Mouse (Mus musculus) myocyte (in vitro differentiated cells): ENCODE results near the gene Itsn1.

Experiments
- E2F4 ChIP-seq: IDR thresholded peaks from one replicate; pipeline ENCODE4 v1.6.1; 2011; ENCODE audit warnings: mild to moderate bottlenecking, control low read depth, moderate library complexity; ENCODE audit not compliant: insufficient read depth
- POLR2A ChIP-seq: IDR thresholded peaks from one replicate; pipeline ENCODE4 v1.6.1; 2011; ENCODE audit warnings: low read depth, mild to moderate bottlenecking, control low read depth, moderate library complexity; ENCODE audit not compliant: insufficient read length
- POLR2AphosphoS2 ChIP-seq: IDR thresholded peaks from one replicate; pipeline ENCODE4 v1.6.1; 2011; ENCODE audit warnings: low read depth, control low read depth; ENCODE audit not compliant: insufficient read length
- SRF ChIP-seq: IDR thresholded peaks from one replicate; pipeline ENCODE4 v1.6.1; 2011; ENCODE audit warnings: low read depth; ENCODE audit not compliant: control insufficient read depth, insufficient read length

GRCm38 (mm10) chr16:91885389-91886122, 156.5 kb downstream of the Itsn1 start:
- no peak for TF ChIP-seq POLR2AphosphoS2
- TF ChIP-seq POLR2A = no peak
- no peak for TF ChIP-seq SRF
- TF ChIP-seq E2F4 = no peak
